Mouse (Mus musculus): ENCODE results near the gene Cyp21a1.
"Not testable (repeated sequence)": the region's sequence is repeated elsewhere in the genome, so short reads cannot be mapped to it uniquely, and the experiment has no call there.

The Cyp21a1 gene

GRCm38 (mm10) chr17:34804301-34804700, at the start of gene Cyp21a1:
Cyp21a1 (minus strand) TSS chr17:34804561.
- not testable (repeated sequence) for DNase-seq

GRCm38 (mm10) chr17:34853511-34853910, 49.1 kb upstream of the Cyp21a1 start:
- DNase-seq = no peak

GRCm38 (mm10) chr17:34850517-34851125, 46.3 kb upstream of the Cyp21a1 start:
- DNase-seq = no peak

GRCm38 (mm10) chr17:34849722-34850516, 45.6 kb upstream of the Cyp21a1 start, which contains the start of the genes Skiv2l and Nelfe:
Skiv2l (minus strand) TSS chr17:34850210.
Nelfe (plus strand) TSS chr17:34850391.
- peak; percentile 96 to 99 for DNase-seq

GRCm38 (mm10) chr17:34847615-34848014, 43.3 kb upstream of the Cyp21a1 start:
- no peak for DNase-seq

- no peak for DNase-seq
Measured at GRCm38 (mm10) chr17:34847192-34847591, 42.8 kb upstream of the Cyp21a1 start.

- DNase-seq = no peak
Measured at GRCm38 (mm10) chr17:34844884-34845283, 40.5 kb upstream of the Cyp21a1 start.

- no peak for DNase-seq
Measured at GRCm38 (mm10) chr17:34840736-34841307, 36.5 kb upstream of the Cyp21a1 start.

- DNase-seq = no peak
Measured at GRCm38 (mm10) chr17:34838785-34839184, 34.4 kb upstream of the Cyp21a1 start.

- DNase-seq = peak in 1 of 2 experiments; percentile 26
Measured at GRCm38 (mm10) chr17:34837464-34838324, 33.3 kb upstream of the Cyp21a1 start.

GRCm38 (mm10) chr17:34836856-34837221, 32.5 kb upstream of the Cyp21a1 start, which contains the start of the genes Stk19 and Dxo:
Stk19 (minus strand) TSS chr17:34836945.
Dxo (plus strand) TSS chr17:34837019.
- peak; percentile 96 to 97 for DNase-seq

GRCm38 (mm10) chr17:34836155-34836855, 31.9 kb upstream of the Cyp21a1 start:
- no peak for DNase-seq

- not testable (repeated sequence) for DNase-seq
Measured at GRCm38 (mm10) chr17:34830776-34831175, 26.4 kb upstream of the Cyp21a1 start.

GRCm38 (mm10) chr17:34814818-34815370, 10.5 kb upstream of the Cyp21a1 start:
- no peak for DNase-seq

- peak; percentile 46 to 49 for DNase-seq
Measured at GRCm38 (mm10) chr17:34813747-34814146, 9.4 kb upstream of the Cyp21a1 start.

- DNase-seq = no peak
Measured at GRCm38 (mm10) chr17:34811275-34811674, 6.9 kb upstream of the Cyp21a1 start.

GRCm38 (mm10) chr17:34810811-34811210, 6.5 kb upstream of the Cyp21a1 start:
- not testable (repeated sequence) for DNase-seq

GRCm38 (mm10) chr17:34810411-34810810, 6.0 kb upstream of the Cyp21a1 start:
- DNase-seq = not testable (repeated sequence)

- DNase-seq = no peak
Measured at GRCm38 (mm10) chr17:34808599-34809205, 4.3 kb upstream of the Cyp21a1 start.

GRCm38 (mm10) chr17:34807176-34807575, 2.8 kb upstream of the Cyp21a1 start:
- DNase-seq = no peak
